Mouse (Mus musculus): ENCODE data around the gene Vegfc.

Vegfc gene

DNA sequence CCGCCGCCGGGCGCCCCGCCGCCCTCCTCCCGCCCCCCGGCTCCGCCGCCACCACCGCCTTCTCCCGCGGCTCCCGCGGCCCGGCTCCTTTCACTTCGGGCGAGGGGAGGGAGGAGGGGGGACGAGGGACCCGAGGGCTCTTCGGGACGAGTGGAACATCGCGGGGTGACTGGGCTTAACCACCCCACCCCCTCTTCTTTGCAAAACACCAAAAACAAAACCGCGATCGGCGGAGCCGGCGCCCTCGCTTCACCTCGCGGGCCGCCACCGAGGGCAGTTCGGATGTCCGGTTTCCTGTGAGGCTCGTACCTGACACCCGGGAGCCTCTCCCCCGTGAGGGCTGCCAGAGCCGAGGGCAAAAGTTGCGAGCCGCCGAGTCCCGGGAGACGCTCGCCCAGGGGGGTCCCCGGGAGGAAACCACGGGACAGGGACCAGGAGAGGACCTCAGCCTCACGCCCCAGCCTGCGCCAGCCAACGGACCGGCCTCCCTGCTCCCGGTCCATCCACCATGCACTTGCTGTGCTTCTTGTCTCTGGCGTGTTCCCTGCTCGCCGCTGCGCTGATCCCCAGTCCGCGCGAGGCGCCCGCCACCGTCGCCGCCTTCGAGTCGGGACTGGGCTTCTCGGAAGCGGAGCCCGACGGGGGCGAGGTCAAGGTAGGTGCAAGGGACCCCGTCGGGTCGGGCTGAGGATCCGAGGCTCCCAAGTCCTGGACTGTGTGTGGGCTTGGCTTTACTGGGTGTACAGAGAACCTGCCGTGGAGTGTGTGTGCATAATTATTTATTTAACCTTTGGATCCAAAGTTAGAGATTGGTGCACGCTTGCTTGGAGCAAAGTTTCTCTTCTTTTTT, at the start of gene Vegfc:
Vegfc (plus strand) TSS at position 336 of the 850 bp plus-strand sequence.
- DNase-seq (ENCODE audit: low spot score): peak; percentile 67

DNA sequence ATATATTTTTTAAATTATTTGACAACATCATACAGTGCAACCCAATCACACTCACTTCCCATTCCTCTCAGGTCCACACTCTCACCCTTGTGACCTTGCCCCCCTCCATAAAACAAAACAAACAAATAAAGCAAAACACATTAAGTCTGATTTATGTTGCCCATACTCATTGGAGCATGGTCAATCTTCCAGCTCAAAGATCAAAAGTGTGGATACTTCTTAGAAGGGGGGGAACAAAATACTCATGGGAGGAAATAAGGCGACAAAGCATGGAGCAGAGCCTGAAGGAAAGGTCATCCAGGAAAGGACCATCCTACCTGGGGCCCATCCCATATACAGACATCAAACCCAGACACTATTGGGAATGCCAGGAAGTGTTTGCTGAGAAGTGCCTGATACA, 42.8 kb upstream of the Vegfc start:
- DNase-seq (ENCODE audit: low spot score): no peak

- DNase-seq (ENCODE audit: low spot score): no peak
These were observed 34.8 kb upstream of the Vegfc start for GRCm38 (mm10) chr8:54042601-54043000.

DNA sequence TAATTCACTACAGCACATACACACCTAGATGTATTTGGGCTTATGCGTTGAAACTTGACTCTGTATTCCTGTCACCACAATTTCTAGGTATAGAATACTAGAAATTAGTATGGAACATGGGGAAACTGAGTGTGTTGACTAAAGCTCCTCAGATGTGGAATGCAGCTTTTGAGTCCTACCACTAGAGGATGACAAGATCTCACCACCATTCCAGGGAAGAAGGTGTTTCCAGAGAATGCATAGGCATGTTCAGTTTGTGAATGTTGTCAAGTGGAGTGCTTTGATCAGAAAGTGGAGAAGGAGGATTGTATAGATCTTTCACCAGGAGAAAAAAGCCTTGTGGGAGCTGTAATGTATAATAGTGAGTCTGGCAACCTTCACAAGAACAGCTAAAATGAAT, 33.9 kb upstream of the Vegfc start:
- no peak for DNase-seq (ENCODE audit: low spot score)

- DNase-seq (ENCODE audit: low spot score): peak; percentile 57
These were observed 24.2 kb upstream of the Vegfc start for GRCm38 (mm10) chr8:54053210-54053609.

- DNase-seq (ENCODE audit: low spot score): no peak
These were observed 11.9 kb upstream of the Vegfc start for GRCm38 (mm10) chr8:54065492-54065891.

DNA sequence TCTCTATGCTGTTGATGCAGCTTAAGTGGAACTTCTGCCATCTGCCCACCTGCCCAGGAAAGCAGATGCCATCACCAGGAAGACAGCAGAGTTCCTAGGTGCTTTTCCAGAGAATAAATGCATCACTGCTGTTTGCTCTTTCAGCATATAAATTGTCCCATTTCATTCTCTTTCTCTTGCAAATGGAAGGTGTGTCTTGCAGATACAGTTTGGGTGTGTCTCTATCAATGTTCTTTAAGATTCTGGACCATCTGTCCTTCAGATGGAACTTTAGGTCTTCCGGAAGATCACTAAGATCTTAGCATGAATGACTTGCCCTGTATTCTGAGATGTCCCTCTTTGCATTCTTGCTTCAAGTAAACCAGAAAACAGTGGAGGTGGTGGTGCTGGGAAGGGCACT, 1.1 kb upstream of the Vegfc start:
- DNase-seq (ENCODE audit: low spot score): no peak

DNA sequence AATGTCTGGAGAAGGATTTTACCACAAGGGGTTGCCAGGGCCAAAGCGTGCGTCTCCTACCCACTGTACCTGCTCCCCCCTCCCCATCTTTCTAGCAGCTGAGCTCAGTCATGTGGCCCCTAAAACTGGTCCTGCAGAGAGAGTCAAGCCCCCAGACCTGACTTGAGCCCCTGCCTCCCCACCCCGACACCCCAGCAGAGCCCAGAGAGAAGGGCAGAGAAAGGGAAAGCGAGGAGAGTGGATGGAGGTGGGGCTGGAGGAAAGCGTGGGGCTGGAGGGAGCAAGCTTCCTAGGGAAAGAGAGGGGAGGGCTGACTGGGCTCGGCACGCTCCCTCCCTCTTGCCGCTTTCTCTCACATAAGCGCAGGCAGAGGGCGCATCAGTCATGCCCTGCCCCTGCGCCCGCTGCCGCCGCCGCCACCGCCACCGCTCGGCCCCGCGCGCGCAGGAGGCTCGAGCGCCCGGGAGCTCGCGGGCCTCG, 575 bp upstream of the Vegfc start:
- DNase-seq (ENCODE audit: low spot score): peak; percentile 79

GRCm38 (mm10) chr8:54078121-54078440, 675 bp downstream of the Vegfc start:
- no peak for DNase-seq (ENCODE audit: low spot score)

GRCm38 (mm10) chr8:54079001-54079400, 1.6 kb downstream of the Vegfc start:
- DNase-seq (ENCODE audit: low spot score): peak; percentile 5

GRCm38 (mm10) chr8:54079601-54080000, 2.2 kb downstream of the Vegfc start:
- DNase-seq (ENCODE audit: low spot score): peak; percentile 47

- no peak for DNase-seq (ENCODE audit: low spot score)
These were observed 8.5 kb downstream of the Vegfc start for GRCm38 (mm10) chr8:54085896-54086295.

DNA sequence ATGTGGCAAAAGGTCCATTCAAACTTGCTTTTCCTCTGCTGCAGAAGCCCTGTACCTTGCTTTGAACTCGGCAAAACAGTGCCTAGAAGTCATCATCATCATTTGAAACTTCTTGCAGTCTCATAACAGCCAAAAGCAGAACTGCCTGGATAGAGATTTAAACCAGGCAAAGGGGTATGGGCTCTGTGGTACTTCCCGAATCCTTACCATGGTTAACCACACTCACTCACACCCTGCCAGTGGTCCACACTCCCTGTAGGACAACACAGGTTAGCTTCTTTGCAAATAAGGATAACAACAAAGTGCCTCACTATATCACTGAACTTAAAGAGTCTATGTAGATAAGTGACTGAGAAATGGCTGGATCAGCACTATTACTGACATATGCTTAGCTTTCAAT, 9.7 kb downstream of the Vegfc start:
- no peak for DNase-seq (ENCODE audit: low spot score)

DNA sequence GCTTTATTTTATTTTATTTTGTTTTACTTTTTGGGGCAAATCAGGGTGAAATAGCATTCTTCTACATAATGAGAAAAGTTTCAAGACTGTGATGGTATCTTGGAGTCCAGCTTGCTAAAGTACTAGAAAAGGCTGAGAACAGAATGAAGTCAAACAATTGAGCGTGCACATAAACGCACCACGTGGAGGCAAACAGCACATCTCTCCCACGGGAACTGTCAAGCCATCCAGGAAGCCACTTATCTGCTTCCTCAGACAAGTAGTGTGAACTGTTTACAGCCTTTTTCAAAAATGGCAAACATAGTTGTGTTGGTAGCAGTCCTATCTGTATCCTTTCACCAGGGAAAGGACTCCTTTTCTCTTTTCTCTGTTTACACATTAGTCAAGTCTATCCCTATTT, 11.8 kb downstream of the Vegfc start:
- DNase-seq (ENCODE audit: low spot score): no peak

- DNase-seq (ENCODE audit: low spot score): no peak
These were observed 12.5 kb downstream of the Vegfc start for GRCm38 (mm10) chr8:54089901-54090300.

DNA sequence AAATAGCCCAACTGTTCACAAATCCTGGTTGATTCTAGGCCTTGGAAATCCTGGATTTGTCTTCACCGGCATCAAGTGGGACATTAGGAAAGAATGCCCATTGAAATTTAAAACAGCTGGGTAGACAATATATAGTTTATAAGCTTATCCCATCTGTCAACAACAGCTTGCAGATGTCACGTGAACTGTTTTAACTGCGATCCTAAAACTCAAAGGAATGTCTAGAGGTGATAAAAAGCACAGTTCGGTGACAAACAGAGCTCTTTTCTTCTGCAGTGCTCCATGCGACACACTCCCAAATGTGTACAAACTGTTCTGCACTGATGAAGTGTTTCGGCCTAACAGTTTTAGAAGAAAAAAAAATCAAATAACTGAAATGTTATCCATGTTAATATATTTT, 22.7 kb downstream of the Vegfc start:
- no peak for DNase-seq (ENCODE audit: low spot score)

GRCm38 (mm10) chr8:54114581-54114980, 37.2 kb downstream of the Vegfc start:
- DNase-seq (ENCODE audit: low spot score): no peak

- DNase-seq (ENCODE audit: low spot score): no peak
These were observed 42.7 kb downstream of the Vegfc start for GRCm38 (mm10) chr8:54120115-54120514.

DNA sequence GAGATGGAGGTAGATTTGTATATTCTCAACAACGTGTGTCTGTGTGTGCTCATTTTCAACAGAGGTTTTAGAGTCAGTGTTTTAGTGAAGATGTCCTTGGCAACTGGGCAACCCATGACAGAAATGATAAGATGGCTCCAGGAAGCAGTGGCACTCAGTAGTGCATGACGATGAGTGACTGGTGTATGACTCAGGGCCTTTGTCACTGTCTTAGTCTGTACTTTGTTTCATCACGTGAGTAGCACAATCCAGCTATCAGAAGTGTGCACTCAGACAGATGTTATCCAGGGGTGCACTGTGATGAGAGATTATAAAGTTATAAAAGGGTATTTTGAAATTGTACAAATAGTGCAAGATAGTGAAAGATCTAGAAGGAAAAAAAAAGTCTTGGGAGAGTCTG, 44.5 kb downstream of the Vegfc start:
- no peak for DNase-seq (ENCODE audit: low spot score)

- DNase-seq (ENCODE audit: low spot score): no peak
These were observed 44.9 kb downstream of the Vegfc start for GRCm38 (mm10) chr8:54122345-54122744.

DNA sequence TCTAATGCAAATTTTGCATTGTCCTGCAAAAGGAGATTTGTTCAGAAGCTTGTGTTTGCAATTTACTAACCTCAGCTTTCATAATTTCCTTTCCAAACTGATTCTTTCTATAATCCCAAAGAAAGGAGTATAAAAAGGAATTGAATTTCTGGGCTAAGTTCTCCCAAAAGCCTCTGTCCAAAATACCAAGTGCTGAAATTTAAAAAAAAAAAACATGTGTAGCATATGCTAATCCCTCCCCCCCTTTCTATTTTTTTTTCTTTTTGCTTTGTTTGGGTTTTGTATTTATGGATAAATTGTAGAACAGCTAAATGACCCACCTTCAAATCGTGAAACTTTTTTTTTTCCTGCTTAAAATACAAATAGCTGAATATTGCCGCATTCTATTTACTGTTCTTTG, 53.2 kb downstream of the Vegfc start:
- no peak for DNase-seq (ENCODE audit: low spot score)

- peak; percentile 72 for DNase-seq (ENCODE audit: low spot score)
These were observed 75.8 kb downstream of the Vegfc start for GRCm38 (mm10) chr8:54153240-54153639.

DNA sequence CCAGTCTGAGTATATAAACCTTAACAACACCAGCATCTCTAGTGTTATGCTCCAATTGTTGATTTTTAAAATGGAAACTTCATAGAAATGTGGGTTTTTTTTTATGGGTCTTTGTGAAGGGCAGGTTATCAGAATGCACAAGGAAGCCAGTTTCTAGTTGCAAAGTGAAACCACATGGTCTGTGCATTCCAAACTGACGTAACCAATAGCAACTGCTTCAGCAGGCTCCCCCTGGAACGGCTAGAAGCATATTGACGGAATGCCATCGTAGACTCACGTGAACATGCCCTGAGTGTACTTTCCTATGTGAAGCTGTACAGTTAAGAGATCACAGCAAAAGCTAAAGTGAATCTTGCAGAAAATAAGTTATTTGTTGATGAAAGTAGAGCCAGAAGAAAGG, 86.1 kb downstream of the Vegfc start:
- peak; percentile 26 for DNase-seq (ENCODE audit: low spot score)

DNA sequence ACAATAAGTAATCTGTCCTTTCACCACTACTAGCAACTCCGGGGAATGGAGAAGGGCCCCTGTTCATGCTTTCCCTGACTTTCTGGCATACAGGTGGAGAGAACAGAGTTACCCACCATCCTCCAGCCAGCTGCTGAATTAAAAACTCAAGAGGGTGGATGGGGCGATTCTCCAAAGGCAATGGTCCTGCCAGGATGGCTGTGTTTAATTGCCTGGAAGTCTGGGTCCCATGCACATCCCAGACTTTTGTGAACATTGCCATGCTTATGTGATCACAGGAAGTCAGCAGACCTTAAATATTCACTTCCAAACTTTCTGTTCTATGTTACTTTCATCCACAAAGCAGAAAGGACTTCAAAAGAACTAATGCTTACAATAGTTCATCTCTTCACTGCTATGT, 107.9 kb downstream of the Vegfc start:
- no peak for DNase-seq (ENCODE audit: low spot score)
